Mouse (Mus musculus) c-Kit-positive CD71-positive TER-119-negative erythroid progenitor cells, embryonic 14.5 days (primary cell): ENCODE results near the gene Pdk1.
"Not testable (repeated sequence)": the region's sequence is repeated elsewhere in the genome, so short reads cannot be mapped to it uniquely, and the experiment has no call there.

ENCODE experiments used
- DNase-seq: peaks from one replicate; pipeline ENCODE4 v3.0.0-alpha.2; 2013; ENCODE audit warnings: low read depth

Gene Pdk1

DNA sequence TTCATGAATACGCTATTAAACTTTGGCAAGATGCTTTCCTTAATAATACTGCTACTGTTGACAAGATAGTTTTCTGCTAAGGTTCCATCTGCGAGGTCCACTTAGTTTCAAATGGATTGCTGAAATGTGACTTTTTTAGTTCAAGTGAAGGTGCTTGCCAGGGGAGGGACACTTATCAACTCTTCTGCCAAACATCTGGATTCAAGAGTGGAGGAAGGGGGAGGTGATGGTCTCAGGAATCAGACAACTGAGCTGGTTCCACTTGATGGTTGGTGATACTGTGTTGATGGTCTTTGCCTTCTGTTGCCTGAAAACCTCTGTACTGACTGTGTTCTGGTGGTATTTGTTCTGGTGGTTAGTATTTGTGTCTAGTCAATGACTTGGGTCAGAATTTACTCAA, 1.4 kb downstream of the Pdk1 start:
- DNase-seq: peak; percentile 61

- no peak for DNase-seq
Observed at GRCm38 (mm10) chr2:71874836-71875235, 1.8 kb downstream of the Pdk1 start.

DNA sequence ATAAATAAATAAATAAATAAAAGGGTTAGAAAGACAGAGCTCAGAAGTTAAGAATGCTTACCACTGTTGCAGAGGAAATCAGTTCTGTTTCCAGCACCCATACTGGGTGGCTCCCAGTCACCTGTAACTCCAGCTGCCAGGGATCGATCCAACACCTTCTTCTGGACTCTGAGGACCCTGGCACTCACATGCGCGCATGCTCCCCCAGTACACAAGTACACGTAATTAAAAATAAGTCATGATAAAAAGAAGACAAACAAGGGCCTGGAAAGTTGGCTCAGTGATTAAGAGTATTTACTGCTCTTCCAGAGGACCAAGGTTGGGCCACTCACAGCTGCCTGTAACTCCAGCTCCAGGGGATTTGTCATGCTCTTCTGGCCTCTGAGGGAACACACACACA, 4.8 kb downstream of the Pdk1 start:
- DNase-seq: no peak

DNA sequence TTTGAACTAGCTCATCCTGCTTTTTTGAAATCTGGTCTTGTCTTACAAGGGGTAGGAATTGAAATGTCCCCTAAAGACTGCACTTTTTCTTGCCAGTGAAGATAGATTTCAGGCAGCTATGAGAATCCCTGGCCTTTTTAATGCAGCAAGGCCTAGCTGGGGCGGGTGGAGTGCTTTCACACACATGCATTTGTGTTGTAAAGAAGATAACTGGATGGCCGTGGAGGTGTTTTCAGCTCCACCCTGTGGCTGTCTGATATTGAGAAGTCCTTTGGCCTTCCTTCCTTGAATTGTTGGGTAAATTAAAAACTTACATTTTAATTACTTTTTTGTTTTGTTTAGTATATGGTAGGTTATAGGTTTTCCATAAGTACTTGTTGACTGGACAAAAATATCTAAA, 5.4 kb downstream of the Pdk1 start:
- peak; percentile 51 for DNase-seq

- peak; percentile 19 for DNase-seq
Observed at GRCm38 (mm10) chr2:71878943-71879342, 5.9 kb downstream of the Pdk1 start.

DNA sequence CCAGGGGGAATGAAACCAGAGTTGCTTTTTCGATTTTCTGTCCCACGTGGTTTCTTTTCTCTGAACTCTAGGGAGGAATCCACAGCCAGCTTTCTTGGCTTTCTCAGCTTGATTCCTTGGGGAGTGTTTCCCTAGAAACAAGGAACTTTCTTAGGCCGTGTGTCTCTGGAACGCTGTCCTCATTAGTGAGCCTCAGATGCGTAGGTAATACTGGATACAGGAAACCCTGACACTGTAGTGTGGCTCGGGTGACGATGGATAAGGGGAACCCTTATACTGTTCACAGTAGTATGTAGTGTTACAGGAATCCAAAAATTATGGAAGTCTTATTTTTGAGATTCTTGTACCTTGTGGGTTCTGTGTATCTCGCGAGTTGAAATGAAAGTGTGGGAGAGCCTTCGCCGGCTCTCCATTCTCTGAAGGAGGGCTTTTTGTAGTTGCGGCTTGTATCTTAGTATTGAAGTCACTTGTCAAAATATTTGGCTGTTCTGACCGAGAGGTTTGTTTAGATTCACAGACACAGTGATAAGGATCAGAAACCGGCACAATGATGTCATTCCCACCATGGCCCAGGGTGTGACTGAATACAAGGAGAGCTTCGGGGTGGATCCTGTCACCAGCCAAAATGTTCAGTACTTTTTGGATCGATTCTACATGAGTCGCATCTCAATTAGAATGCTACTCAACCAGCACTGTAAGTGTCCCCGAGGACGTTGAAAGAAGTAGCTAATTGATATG, 10.1 kb downstream of the Pdk1 start:
- no peak for DNase-seq

- no peak for DNase-seq
Observed at GRCm38 (mm10) chr2:71887269-71887668, 14.2 kb downstream of the Pdk1 start.

- no peak for DNase-seq
Observed at GRCm38 (mm10) chr2:71888437-71888836, 15.4 kb downstream of the Pdk1 start.

DNA sequence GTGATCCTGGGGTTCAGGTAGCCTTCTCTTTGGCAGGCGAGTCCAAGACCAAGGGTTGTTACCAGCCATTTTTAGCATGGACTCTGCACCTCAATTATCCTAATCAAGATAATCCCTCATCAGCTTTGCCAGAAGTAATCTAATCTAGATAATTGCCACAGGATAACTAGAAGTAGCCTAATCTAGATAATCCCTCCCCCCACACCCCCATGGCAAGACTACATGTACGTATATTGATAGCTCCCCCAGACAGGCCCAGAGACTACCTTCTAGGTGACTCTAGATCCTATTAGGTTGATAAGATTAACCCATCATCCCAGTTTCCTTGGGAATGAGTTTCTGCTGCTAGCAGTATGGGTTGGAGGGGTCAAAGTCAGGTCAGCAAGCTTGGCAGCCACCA, 18.5 kb downstream of the Pdk1 start:
- DNase-seq: no peak

DNA sequence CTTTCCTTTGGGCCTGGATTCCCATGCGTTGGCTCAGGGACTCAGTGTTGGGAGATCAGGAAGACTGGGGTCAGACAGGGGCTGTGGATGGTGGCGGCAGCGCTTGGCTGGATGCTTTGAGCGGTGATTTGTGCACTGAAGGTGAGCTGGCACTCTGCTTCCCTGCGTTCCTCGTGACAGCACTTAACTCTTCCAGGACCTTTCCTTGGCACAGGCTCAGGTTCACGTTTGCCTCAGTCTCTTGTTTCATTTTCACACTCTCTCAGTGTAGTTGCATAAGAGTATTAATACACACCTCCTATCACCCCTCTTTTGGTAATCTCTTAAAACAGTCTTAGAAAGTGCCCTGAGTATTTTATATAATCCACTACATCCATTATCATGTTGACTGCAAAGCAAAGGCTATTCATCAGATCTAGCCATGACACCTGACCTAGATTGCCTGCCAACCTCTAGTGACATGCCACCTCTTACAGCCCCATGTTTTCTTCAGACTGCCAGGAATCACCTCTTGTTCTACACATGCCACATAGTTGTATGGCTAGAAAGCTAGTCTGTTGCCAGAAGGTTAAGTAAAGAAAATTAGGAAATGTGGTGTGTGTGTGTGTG, 19.8 kb downstream of the Pdk1 start:
- no peak for DNase-seq

DNA sequence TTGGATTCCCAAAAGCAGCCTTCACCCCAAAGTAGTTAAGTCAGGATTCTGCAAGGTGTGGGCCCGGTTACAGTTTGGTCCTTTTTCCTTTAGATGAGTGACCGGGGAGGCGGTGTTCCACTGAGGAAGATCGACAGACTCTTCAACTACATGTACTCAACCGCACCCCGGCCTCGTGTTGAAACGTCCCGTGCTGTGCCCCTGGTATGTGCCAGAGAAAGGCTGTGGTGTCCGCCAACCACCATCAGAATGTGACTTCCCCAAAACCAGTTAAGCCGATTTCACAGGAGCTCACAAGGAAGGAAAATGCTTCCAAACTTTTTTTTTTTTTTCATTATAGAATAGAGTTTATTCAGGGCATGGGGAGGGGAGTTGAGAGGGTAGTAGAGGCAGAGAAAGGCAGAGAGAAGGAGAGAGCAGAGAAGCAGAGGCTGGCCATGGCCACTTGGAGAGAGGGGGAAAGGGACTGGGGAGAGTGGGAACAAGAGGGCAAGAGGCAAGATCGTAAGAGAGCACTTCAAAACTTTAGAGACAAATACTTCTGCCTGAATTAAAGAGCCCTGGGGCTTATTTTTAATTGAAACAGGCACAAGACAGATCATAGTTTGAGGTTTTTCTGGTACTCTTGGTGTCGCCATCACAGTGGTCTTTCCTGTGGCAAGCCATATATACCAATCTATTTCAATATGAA, 22.7 kb downstream of the Pdk1 start:
- no peak for DNase-seq

GRCm38 (mm10) chr2:71897420-71897819, 24.4 kb downstream of the Pdk1 start:
- DNase-seq: no peak

GRCm38 (mm10) chr2:71898335-71898856, 25.4 kb downstream of the Pdk1 start:
- DNase-seq: peak; percentile 14

- DNase-seq: no peak
Observed at GRCm38 (mm10) chr2:71899886-71900285, 26.9 kb downstream of the Pdk1 start.

GRCm38 (mm10) chr2:71905154-71905553, 32.1 kb downstream of the Pdk1 start:
- no peak for DNase-seq

DNA sequence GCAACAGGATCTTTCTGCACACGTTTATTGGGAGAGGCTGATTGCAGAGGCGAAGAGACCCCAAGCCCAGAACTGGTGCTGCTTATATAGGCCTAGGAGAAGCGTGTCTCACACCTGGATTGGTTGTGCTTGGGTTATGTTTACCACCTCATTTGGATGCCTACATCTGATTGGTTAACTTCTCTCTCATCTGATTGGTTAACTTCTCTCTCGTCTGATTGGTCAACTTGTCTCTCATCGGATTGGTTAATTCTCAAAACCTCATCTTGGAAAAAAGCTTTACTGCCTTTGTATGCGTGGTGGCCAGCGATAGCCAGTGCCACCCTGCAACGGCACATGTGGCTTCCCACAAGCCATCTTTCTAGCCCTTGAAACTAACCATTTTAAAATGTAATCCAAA, 33.3 kb downstream of the Pdk1 start:
- not testable (repeated sequence) for DNase-seq

- DNase-seq: no peak
Observed at GRCm38 (mm10) chr2:71913911-71914310, 40.9 kb downstream of the Pdk1 start.

GRCm38 (mm10) chr2:71919227-71919647, 46.2 kb downstream of the Pdk1 start:
- no peak for DNase-seq

- not testable (repeated sequence) for DNase-seq
Observed at GRCm38 (mm10) chr2:71924931-71925330, 51.9 kb downstream of the Pdk1 start.

GRCm38 (mm10) chr2:71934046-71934445, 61.0 kb downstream of the Pdk1 start:
- no peak for DNase-seq

DNA sequence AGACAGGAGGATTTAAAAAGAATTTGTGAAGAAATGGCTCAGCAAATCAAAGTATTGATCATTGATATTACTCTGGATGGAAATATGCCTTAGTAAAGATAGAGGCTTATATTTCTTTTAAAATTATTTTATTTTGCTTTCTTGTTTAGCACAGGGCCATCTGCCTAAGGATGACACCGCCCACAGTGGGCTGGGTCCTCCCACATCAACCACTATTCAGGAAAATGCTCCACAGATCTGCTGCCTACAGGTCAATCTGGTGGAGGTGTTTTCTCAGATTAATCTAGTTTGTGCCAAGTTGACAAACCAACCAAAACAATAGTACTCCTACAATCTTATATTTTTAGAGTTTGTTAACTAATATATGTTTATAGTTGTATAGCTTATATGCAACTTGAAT, 63.7 kb downstream of the Pdk1 start:
- no peak for DNase-seq

- no peak for DNase-seq
Observed at GRCm38 (mm10) chr2:71937649-71938308, 64.8 kb downstream of the Pdk1 start.
